Mouse (Mus musculus): ENCODE data around the gene Csnk2a1.
"Not testable (repeated sequence)": the region's sequence is repeated elsewhere in the genome, so short reads cannot be mapped to it uniquely, and the experiment has no call there.

Csnk2a1 gene

GRCm38 (mm10) chr2:152226248-152227050 is at the start of gene Csnk2a1:
Gene Csnk2a1, plus strand, starts transcription at chr2:152226839.
- in situ Hi-C loops (cut with MboI) = no loop called here

- in situ Hi-C loops (cut with MboI) = no loop called here
Measured at GRCm38 (mm10) chr2:152177162-152177805, 49.4 kb upstream of the Csnk2a1 start.

GRCm38 (mm10) chr2:152177806-152178170 is 48.9 kb upstream of the Csnk2a1 start:
- in situ Hi-C loops (cut with MboI) = no loop called here

GRCm38 (mm10) chr2:152178345-152178744 is 48.3 kb upstream of the Csnk2a1 start:
- in situ Hi-C loops (cut with MboI) = no loop called here

- in situ Hi-C loops (cut with MboI) = no loop called here
Measured at GRCm38 (mm10) chr2:152179301-152179700, 47.3 kb upstream of the Csnk2a1 start.

GRCm38 (mm10) chr2:152180323-152180722 is 46.3 kb upstream of the Csnk2a1 start:
- in situ Hi-C loops (cut with MboI) = no loop called here

GRCm38 (mm10) chr2:152187132-152187531 is 39.5 kb upstream of the Csnk2a1 start:
- in situ Hi-C loops (cut with MboI) = no loop called here

- in situ Hi-C loops (cut with MboI) = no loop called here
Measured at GRCm38 (mm10) chr2:152189213-152189612, 37.4 kb upstream of the Csnk2a1 start.

- in situ Hi-C loops (cut with MboI) = no loop called here
Measured at GRCm38 (mm10) chr2:152189640-152190039, 37.0 kb upstream of the Csnk2a1 start.

GRCm38 (mm10) chr2:152190161-152190560 is 36.5 kb upstream of the Csnk2a1 start:
- in situ Hi-C loops (cut with MboI) = no loop called here

GRCm38 (mm10) chr2:152192591-152193345 is 33.9 kb upstream of the Csnk2a1 start:
- in situ Hi-C loops (cut with MboI) = no loop called here

GRCm38 (mm10) chr2:152193346-152193710 is 33.3 kb upstream of the Csnk2a1 start:
- in situ Hi-C loops (cut with MboI) = no loop called here

GRCm38 (mm10) chr2:152194586-152194985 is 32.1 kb upstream of the Csnk2a1 start:
- in situ Hi-C loops (cut with MboI) = no loop called here

- in situ Hi-C loops (cut with MboI) = no loop called here
Measured at GRCm38 (mm10) chr2:152196896-152197295, 29.7 kb upstream of the Csnk2a1 start.

- in situ Hi-C loops (cut with MboI) = no loop called here
Measured at GRCm38 (mm10) chr2:152197301-152197712, 29.3 kb upstream of the Csnk2a1 start.

GRCm38 (mm10) chr2:152206139-152206538 is 20.5 kb upstream of the Csnk2a1 start:
- in situ Hi-C loops (cut with MboI) = not testable (repeated sequence)

- in situ Hi-C loops (cut with MboI) = no loop called here
Measured at GRCm38 (mm10) chr2:152211871-152212270, 14.8 kb upstream of the Csnk2a1 start.

GRCm38 (mm10) chr2:152216975-152217374 is 9.7 kb upstream of the Csnk2a1 start:
- in situ Hi-C loops (cut with MboI) = no loop called here

GRCm38 (mm10) chr2:152223521-152224300 is 2.9 kb upstream of the Csnk2a1 start:
- in situ Hi-C loops (cut with MboI) = no loop called here

- in situ Hi-C loops (cut with MboI) = no loop called here
Measured at GRCm38 (mm10) chr2:152225536-152225935, 1.1 kb upstream of the Csnk2a1 start.

GRCm38 (mm10) chr2:152227051-152227481 is 427 bp downstream of the Csnk2a1 start:
- in situ Hi-C loops (cut with MboI) = no loop called here

GRCm38 (mm10) chr2:152230046-152230445 is 3.4 kb downstream of the Csnk2a1 start:
- in situ Hi-C loops (cut with MboI) = loop anchor here (10.0 kb wide), 1 partner anchor 55 kb away; no protein-coding TSS in a partner anchor

All from mature B cell (primary cell).